Mouse (Mus musculus) heart, adult 9 months (tissue): ENCODE data around the gene Rgs19.

Source experiments
- DNase-seq, 2 experiments: peaks; one replicate each; pipeline ENCODE4 v3.0.0; 2022; ENCODE audit warnings: low spot score in 2 of 2

Gene Rgs19

DNA sequence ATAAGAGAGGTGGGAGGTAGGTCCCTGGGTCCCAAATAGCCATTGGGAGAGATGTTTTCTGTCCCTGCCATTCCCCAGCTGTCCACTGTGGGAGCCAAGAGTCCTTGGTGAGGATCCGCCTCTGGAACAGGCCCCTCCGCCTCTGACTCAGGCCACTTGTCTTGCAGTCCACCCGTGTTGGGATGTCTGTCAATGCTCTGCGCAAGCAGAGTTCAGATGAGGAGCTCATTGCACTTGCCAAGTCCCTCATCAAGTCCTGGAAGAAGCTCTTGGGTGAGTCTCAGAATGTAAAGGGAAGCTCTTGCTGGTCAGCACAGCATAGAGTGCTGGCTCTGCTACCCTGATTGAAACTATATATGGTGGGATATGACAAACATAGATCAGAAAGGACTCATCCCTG lies 10.4 kb downstream of the Rgs19 start:
- DNase-seq, result no peak

GRCm38 (mm10) chr2:181681978-181682377 lies 11.8 kb downstream of the Rgs19 start:
- no peak for DNase-seq

DNA sequence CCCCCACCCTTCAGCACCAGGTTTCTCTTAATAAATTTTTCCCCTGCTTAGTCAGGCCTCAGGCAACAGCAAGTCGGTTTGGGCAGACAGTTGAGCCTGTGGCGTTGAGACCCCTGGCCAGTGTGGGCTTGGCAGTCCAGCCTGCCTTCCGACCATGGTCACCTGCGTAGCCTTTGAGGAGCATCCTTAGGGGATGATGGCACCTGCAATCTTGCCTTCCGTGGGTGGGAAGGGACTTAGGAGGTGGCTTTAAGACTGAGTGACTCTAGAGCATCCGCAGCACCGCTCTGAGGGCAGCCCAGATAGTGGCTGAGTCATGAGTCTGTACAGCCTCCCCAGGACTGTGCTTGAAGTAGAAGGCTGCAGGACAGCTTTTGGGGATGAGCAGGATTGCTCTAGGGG lies 13.1 kb downstream of the Rgs19 start:
- no peak for DNase-seq

- DNase-seq, result peak; percentile 66 to 72
Measured at GRCm38 (mm10) chr2:181679951-181680715, 13.6 kb downstream of the Rgs19 start, which contains the start of gene Tcea2. Gene Tcea2 (plus strand): TSS chr2:181680310.

DNA sequence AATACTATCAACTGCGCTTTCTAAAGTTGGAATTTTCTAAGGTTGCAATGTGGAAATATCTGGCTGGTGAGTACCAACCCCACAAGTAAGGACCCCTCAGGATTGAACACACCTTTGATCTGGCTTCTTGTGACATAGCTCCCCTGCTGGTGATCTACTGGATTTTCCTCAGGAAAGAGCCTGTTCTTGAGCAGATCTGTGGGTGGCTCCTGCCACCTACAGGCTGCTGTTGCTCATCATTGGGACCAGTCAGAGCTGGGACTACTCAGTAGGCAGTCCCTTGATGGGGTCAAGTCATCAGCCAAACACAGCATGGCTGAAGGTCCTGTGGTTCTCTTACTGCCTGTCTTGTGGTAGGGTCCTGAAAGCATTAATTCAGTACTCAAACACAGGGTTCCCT lies 15.0 kb downstream of the Rgs19 start:
- DNase-seq, result peak; percentile 82 to 85

DNA sequence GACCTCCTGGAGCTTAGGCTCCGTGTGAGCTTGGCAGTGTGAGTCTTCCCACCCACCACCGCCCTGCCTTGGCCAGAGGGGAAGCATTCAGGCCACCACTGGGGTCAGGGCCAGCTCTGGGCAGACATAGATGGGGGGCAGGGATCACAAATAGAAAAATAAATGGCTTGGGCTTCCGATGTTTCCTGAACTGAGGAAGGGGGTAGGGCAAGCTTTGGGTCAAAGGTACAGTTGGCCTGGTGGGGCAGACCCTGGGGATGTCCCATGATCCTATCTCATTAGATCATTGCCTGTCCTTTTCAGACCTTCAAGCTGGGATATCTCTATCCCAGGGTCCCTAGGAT lies 16.1 kb downstream of the Rgs19 start:
- peak in 1 of 2 experiments; percentile 56 for DNase-seq

- DNase-seq, result peak; percentile 73 to 84
Measured at GRCm38 (mm10) chr2:181677096-181677754, 16.6 kb downstream of the Rgs19 start.

DNA sequence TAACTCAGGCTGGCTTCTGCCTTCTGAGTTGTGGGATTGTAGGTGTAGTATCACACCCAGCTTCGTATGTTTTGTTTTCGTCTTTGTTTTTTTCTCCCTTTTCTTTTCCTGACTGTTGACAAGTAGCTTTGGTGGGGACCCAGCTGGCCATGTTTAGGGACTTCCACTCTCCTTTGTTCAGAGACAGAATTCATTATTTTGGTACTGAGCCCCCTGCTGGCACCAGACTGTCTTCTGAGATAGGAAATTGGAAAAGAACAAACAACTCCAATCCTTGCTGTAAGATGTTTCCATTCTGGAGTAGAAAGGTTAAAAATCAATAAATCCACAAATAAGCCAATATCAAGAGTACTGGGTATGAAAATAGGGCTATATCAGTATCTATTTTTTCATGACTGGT lies 17.4 kb downstream of the Rgs19 start:
- no peak for DNase-seq

- DNase-seq, result peak; percentile 88 to 93
Measured at GRCm38 (mm10) chr2:181675454-181675853, 18.3 kb downstream of the Rgs19 start.

GRCm38 (mm10) chr2:181674934-181675333 lies 18.8 kb downstream of the Rgs19 start:
- DNase-seq, result no peak

DNA sequence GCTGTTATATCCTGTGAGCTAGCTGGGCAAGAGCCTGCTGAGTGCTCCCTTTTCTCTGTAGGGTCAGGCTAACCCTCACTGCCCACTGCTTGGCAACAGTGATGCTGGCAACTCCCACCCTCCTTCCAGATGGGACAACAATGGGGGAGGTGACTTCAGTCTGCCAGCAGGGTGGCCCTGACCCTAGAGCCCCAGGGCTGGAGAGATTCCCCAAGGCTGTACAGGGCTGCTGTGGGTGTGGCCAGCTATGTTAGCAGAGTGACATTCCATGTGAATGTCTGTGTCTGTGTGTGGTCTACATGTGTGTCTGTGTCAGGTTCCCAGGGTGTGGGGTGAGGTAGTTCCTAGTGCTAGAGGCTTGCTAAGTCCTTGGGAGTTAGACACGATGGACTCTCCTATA lies 20.3 kb downstream of the Rgs19 start:
- DNase-seq, result peak in 1 of 2 experiments; percentile 49

- no peak for DNase-seq
Measured at GRCm38 (mm10) chr2:181671984-181672383, 21.8 kb downstream of the Rgs19 start.

GRCm38 (mm10) chr2:181671326-181671725 lies 22.5 kb downstream of the Rgs19 start, which contains the start of gene Sox18:
Gene Sox18 (minus strand): TSS chr2:181671640.
- DNase-seq, result peak; percentile 72 to 85

DNA sequence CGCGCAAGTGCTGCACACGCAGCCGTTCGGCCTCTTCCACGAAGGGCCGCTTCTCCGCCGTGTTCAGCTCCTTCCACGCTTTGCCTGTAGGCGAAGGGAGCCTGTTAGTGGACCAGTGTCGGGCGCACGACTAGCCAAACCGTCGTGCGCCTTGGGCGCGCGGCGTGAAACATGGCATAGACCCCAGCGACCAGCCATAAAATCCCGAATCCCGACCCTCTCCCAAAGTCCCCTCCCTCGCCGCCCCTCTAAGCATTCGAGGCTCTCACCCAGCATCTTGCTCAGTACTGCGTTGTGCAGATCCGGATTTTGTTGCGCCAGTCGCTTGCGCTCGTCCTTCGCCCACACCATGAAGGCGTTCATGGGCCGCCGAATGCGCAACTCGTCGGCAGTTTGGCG lies 22.9 kb downstream of the Rgs19 start:
- no peak for DNase-seq

DNA sequence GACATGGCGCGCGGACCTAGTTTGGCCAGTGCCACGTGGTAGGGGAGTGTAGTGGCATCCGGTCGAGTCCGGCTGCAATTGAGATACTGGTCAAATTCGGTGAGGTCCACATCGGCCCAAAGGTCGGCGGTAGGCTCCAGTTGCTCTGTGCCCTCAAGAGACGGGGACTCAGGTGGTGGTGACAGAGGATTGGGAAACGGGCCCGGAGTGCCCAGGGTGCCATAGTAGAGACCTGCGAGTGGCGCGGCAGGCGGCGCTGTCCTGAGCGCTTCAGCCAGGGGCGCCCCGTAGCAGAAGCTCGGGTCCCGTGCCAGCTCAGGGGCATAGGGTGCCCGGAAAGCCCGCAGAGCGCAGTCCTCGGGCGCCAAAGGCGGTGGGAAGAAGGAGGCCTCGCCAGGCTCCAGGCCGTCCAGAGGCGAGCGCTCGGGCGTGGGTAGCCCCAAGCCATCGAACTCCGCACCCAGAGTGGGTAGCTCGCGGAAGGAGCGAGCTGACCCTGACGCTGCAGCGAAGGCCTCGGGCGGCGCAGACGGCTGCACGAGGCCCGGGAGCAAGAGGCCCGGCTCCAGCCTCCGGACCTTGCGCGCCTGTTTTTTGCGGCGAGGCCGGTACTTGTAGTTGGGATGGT lies 23.4 kb downstream of the Rgs19 start:
- no peak for DNase-seq

GRCm38 (mm10) chr2:181663298-181663630 lies 30.5 kb downstream of the Rgs19 start:
- DNase-seq, result peak; percentile 76 to 90

DNA sequence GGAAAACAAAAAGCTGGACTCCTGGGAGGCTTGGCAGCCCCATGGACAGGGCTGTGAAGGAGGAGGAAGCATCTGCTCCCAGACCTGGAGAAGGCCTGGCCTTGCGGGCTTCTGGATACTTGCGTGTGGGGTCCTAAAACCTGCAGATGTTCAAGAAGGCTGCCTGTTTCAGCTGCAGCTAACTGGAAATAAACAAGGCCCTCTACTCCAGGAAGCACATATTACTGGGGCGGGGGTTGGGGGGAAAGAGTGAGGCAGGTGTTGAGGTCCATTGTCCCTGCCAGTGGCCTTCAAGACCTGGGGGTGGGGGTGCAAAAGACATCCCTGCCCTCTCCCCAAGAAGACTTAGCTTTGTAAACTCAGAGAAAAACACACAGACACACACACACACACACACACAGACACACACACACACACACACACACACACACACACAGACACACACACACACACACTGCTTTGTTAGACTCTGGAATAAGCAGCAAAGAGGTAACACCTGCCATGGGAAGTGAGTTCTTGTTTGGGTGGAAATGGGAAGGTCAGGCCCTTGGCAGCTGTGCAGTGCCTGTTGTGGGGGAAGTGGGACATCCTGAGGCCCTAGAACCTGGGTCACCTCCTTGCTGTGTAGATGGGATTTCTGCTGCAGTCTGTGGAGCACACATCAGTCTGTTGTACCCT lies 31.0 kb downstream of the Rgs19 start:
- DNase-seq, result peak; percentile 73 to 81

GRCm38 (mm10) chr2:181659609-181660055 lies 34.1 kb downstream of the Rgs19 start:
- peak; percentile 91 to 94 for DNase-seq

GRCm38 (mm10) chr2:181658930-181659555 lies 34.7 kb downstream of the Rgs19 start:
- peak; percentile 66 to 67 for DNase-seq

DNA sequence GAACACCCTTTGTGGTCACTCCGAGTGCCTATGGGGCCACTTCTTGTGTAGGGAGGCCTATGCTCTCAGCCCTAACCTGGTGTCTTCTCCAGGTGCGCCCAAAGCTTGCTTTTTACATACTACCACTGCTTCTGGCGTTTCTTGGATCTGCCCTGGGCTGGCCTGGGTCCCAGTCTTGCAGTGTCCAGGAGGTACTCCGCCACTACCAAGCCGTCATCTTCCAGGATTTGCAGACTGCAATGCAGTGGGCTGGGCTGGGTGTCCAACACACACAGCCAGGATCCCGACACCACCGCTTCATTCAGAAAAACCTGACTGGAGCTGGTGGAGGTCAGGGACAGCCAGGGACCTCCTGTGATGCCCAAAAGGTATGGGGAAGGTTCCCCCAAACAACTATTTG lies 35.2 kb downstream of the Rgs19 start:
- DNase-seq, result no peak

GRCm38 (mm10) chr2:181657441-181657840 lies 36.3 kb downstream of the Rgs19 start:
- DNase-seq, result no peak

DNA sequence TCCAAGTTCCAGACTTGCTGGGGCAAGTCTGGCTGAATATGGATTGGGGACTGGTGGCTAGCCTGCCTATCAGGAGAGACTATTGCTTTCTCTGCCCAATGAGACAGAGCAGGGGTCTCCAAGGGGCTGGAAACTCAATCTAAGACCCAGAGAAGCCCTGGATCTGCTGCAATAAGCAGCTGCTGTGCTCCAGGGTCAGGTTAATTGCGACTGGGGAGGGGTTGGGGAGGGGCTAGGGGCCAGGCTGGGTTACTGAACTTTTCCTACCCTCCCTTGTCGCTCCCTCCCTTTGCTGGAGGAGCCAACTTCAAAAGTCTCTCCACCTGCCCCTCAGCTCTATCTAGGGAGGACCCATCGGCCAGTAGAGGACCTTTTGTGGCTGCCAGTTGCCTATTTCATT lies 37.0 kb downstream of the Rgs19 start, which contains the start of gene Gm29797:
Gene Gm29797, plus strand, starts transcription at position 301 of the 400 bp plus-strand sequence.
- no peak for DNase-seq
